Mouse (Mus musculus) embryonic facial prominence, embryonic 11.5 days (tissue): ENCODE data around the gene Oit3. TPM values are rescaled to one million over a fixed set of nuclear protein-coding genes. Genes with fewer than 3 reads are reported as not detected.
A peak's percentile ranks its signal among the peaks of the same experiment; 100 is the strongest.

Source experiments
- ATAC-seq: fragments of 200-750 bp; cut with Nextera tagmentation; replicated peaks from 2 replicates; pipeline ENCODE4 v1.8.0; 2017; ENCODE audit warnings: low read depth; ENCODE audit not compliant: insufficient number of reproducible peaks, low FRiP score, low TSS enrichment
- DNase-seq: peaks from one replicate; pipeline ENCODE4 v3.0.0-alpha.2; 2015; ENCODE audit warnings: low spot score
- H3K27ac ChIP-seq: fragments of 300-500 bp; sonication (generic); replicated peaks from 2 replicates; pipeline ENCODE4 v1.5.1; 2014; ENCODE audit warnings: mild to moderate bottlenecking, low read depth, low read length, control low read depth
- H3K27me3 ChIP-seq: fragments of 300-500 bp; sonication (generic); 2 replicates; pipeline ENCODE4 v1.6.1; 2014; ENCODE audit warnings: mild to moderate bottlenecking, low read length, moderate library complexity, mixed read lengths; ENCODE audit not compliant: control insufficient read depth, insufficient read depth
- H3K36me3 ChIP-seq: fragments of 300-500 bp; sonication (generic); replicated peaks from 2 replicates; pipeline ENCODE4 v1.6.1; 2014; ENCODE audit warnings: low read depth, mild to moderate bottlenecking, low read length, moderate library complexity, mixed read lengths; ENCODE audit not compliant: control insufficient read depth, insufficient read depth
- H3K4me1 ChIP-seq: fragments of 300-500 bp; sonication (generic); 2 replicates; pipeline ENCODE4 v1.6.1; 2014; ENCODE audit warnings: low read length, mixed read lengths; ENCODE audit not compliant: control insufficient read depth, insufficient read depth
- H3K4me2 ChIP-seq: fragments of 300-500 bp; sonication (generic); 2 replicates; pipeline ENCODE4 v1.6.1; 2014; ENCODE audit warnings: low read depth, mild to moderate bottlenecking, control low read depth, low read length, moderate library complexity
- H3K4me3 ChIP-seq: fragments of 300-500 bp; sonication (generic); 2 replicates; pipeline ENCODE4 v1.5.1; 2014; ENCODE audit warnings: low read depth, low read length, control low read depth
- H3K9ac ChIP-seq: fragments of 300-500 bp; sonication (generic); replicated peaks from 2 replicates; pipeline ENCODE4 v1.6.1; 2014; ENCODE audit warnings: mild to moderate bottlenecking, control low read depth, low read length
- H3K9me3 ChIP-seq: fragments of 300-500 bp; sonication (generic); replicated peaks from 2 replicates; pipeline ENCODE4 v1.6.1; 2016; ENCODE audit warnings: mild to moderate bottlenecking, low read length, inconsistent platforms, mixed read lengths; ENCODE audit not compliant: control insufficient read depth
- WGBS: fragments of 180-500 bp; shearing (Covaris S2); extraction: QIAGEN DNeasy Blood & Tissue Kit; methylation state at CpG from one replicate; pipeline ENCODE4 v1.1.7; 2014; 5-methylcytosine and 5-hydroxymethylcytosine counted together
- polyA plus RNA-seq: library from polyadenylated mRNA; unstranded; fragments of >200 nt; fragmentation: Nextera tagmentation; extraction: Ambion mirVana; gene quantifications from 2 replicates; pipeline ENCODE4 v1.2.1, GENCODE M21; 2014

Oit3 gene
- polyA plus RNA-seq, 1 experiment from 2014 or later = 0.49 TPM

DNA sequence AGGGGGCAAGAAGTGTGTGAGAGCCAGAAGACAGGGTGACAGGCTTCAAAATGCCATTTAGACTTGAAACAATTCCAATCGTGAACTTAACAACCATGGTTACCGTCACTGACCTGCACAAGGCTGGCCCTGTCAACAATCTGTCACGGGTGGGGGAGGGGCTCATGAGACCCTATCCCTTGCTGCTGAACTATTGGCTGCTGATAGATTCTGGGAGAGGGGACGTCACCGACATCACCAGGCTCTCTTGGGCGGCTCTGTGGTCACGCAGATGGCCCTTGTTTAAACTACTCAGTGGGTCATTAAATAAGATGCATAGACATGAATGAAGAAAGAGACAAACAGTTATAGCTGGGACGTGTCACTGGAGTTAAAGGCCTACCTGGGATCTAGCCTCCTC is 3.1 kb upstream of the Oit3 start:
- no peak overlapping the region for H3K4me2 ChIP-seq
- WGBS = 47% methylated on average over 8 of the region's 8 CpGs
- no peaks in the 10 kb centered on the region for H3K27me3 ChIP-seq
- no peak overlapping the region for H3K27ac ChIP-seq
- ATAC-seq (no peak), DNase-seq (no peak)
- no peaks in the 10 kb centered on the region for H3K9me3 ChIP-seq
- H3K9ac ChIP-seq = no peak overlapping the region
- no peaks in the 10 kb centered on the region for H3K4me1 ChIP-seq
- no peaks in the 10 kb centered on the region for H3K36me3 ChIP-seq
- no peak overlapping the region for H3K4me3 ChIP-seq

DNA sequence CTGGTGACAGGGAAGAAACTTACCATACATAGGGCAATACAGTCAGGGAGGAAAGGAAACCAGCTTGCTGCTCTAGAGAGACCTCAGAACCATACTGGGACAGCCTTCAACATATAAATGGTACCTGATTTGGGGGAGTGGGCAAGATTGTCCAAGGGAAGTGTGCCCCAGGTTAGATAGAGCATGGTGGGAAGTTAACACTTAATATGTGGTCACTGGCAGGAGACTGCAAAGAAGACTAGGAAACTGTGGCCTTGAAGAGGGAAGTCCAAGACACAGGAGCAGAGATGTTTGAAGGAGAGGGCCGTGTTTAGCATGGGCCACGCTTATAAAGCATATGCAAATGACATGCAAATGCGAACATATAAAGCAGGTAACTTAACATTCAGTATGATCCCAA is 2.5 kb upstream of the Oit3 start:
- DNase-seq = no peak

DNA sequence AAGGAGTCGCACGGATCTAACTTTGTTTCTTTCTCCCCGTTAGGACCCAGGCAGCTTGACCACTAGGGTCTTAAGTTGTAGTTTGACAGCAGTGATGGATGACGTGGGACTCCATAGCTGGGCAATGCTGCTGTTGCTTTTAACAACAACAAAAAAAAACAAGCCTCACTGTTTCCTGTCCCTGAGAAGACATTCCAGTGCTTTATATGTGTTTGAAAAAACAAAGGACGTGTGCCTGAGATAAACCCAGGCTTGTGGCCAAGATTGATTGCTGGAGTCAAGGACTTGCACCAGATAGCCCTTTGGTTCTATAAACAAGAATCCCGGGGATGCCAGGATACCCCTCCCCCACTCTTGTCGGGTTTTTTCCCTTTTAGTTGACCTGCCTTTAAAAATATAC is 1.6 kb upstream of the Oit3 start:
- no peak overlapping the region for H3K4me2 ChIP-seq
- no peaks in the 10 kb centered on the region for H3K9me3 ChIP-seq
- no peak overlapping the region for H3K27ac ChIP-seq
- no peak overlapping the region for H3K4me3 ChIP-seq
- WGBS = 41% methylated on average over 7 of the region's 7 CpGs
- no peaks in the 10 kb centered on the region for H3K36me3 ChIP-seq
- H3K9ac ChIP-seq = no peak overlapping the region
- no peak for ATAC-seq
- DNase-seq = no peak
- H3K27me3 ChIP-seq = no peaks in the 10 kb centered on the region
- H3K4me1 ChIP-seq = no peaks in the 10 kb centered on the region

More for the DNA sequence above, 2.5 kb upstream of the Oit3 start:
- no peaks in the 10 kb centered on the region for H3K27me3 ChIP-seq
- H3K36me3 ChIP-seq = no peaks in the 10 kb centered on the region
- no peak overlapping the region for H3K4me3 ChIP-seq
- H3K9ac ChIP-seq = no peak overlapping the region
- 80% methylated on average over 3 of the region's 3 CpGs for WGBS
- H3K4me2 ChIP-seq = no peak overlapping the region
- H3K9me3 ChIP-seq = no peaks in the 10 kb centered on the region
- no peak overlapping the region for H3K27ac ChIP-seq
- no peaks in the 10 kb centered on the region for H3K4me1 ChIP-seq
- ATAC-seq = no peak

DNA sequence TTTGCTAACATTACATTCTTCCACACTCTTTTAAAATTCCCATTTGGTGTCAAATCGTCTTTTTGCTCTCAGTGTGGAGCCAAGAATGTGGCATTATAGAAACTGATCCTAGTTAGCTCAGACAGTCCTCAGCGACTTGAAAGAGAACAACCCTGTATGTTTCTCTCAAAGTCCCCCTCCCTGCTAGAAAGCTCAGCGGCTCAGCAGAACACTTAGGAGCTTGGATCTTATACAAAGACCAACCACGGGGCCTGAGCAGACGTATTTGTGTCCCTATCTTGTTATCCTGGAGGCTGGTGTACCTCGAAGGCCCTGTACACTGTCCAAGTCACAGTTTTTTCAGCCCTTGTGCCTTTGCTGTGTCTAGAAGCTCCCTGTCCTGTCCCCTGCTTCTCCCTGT is 1.4 kb downstream of the Oit3 start:
- Histone ChIP-seq H3K4me1 (no peaks in the 10 kb centered on the region), H3K4me2 (no peak overlapping the region), H3K36me3 (no peaks in the 10 kb centered on the region), H3K4me3 (no peak overlapping the region), H3K9me3 (no peaks in the 10 kb centered on the region), H3K27ac (no peak overlapping the region), H3K9ac (no peak overlapping the region), H3K27me3 (no peaks in the 10 kb centered on the region)
- WGBS = 66% methylated on average over 6 of the region's 6 CpGs
- ATAC-seq (no peak), DNase-seq (no peak)

DNA sequence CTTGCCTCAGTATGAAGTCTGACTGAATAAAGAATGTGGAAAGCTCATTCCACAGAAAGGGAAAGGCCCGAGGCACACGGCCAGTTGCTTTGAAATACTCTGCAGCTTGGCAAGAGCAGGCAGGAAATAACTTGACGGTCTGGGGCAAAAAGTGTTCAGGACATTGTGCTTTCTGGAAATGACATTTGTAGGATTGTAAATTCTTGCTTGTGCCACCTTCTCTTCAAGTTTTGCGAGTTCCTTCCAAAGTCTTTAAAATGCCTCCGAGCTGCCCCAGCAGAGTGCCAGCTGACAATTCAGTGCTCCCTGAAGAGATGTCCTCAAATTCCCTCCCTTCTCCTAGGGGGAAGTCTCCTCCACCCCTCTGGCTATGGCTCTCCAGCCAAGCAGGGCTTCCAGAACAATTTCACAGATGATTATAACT is 2.1 kb downstream of the Oit3 start:
- Histone ChIP-seq H3K9me3 (no peaks in the 10 kb centered on the region), H3K9ac (no peak overlapping the region), H3K4me3 (no peak overlapping the region), H3K36me3 (no peaks in the 10 kb centered on the region), H3K27me3 (no peaks in the 10 kb centered on the region), H3K4me1 (no peaks in the 10 kb centered on the region), H3K27ac (no peak overlapping the region), H3K4me2 (no peak overlapping the region)
- DNase-seq (peak; percentile 39), ATAC-seq (no peak)
- 54% methylated on average over 5 of the region's 5 CpGs for WGBS

DNA sequence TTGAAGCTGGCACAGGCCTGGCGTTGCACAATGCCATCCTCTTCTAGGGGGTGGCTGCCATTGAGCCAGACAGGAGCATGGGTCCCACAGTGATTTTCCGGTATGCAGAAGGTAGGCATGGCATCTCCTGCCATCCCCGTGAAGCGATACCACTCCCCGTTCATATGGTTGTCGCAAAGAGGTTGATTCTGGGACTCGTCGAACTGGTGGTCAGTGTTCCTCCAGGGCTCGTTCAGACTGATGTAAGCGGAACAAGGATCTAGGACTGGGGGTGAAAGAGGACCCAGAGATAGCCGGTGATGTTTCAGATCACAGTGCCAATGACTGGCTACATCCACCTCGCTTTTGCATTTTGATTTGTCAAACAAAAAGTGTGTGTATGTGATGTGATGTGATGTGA is 2.9 kb downstream of the Oit3 start:
- Histone ChIP-seq H3K4me3 (no peak overlapping the region), H3K4me1 (no peaks in the 10 kb centered on the region), H3K4me2 (no peak overlapping the region), H3K27ac (no peak overlapping the region), H3K36me3 (no peaks in the 10 kb centered on the region), H3K9ac (no peak overlapping the region), H3K27me3 (no peaks in the 10 kb centered on the region), H3K9me3 (no peaks in the 10 kb centered on the region)
- ATAC-seq = no peak
- no peak for DNase-seq
- 93% methylated on average over 12 of the region's 12 CpGs for WGBS

DNA sequence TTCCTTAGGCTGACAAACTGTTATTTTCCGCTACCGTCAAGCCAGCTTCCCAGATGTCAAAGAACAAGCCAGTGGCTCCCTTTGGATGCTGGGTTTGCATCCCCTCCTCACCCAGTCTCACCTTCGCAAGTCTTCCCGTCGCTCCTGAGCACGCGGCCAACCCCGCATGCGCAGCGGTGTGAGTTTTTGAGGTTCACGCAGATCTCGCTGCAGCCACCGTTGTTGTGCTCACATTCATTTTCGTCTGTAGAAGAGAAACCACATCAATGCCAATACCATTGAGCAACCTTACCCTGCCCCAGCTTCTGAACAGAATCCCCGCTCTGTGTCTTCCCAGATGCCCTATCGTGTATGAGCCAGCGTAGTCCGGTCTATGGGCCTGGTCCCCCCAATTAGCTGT is 5.8 kb downstream of the Oit3 start:
- Histone ChIP-seq H3K27me3 (no peaks in the 10 kb centered on the region), H3K36me3 (no peaks in the 10 kb centered on the region), H3K4me1 (no peaks in the 10 kb centered on the region), H3K9ac (no peak overlapping the region), H3K4me2 (no peak overlapping the region), H3K27ac (no peak overlapping the region), H3K4me3 (no peak overlapping the region), H3K9me3 (no peaks in the 10 kb centered on the region)
- ATAC-seq (no peak), DNase-seq (no peak)
- 95% methylated on average over 18 of the region's 18 CpGs for WGBS

DNA sequence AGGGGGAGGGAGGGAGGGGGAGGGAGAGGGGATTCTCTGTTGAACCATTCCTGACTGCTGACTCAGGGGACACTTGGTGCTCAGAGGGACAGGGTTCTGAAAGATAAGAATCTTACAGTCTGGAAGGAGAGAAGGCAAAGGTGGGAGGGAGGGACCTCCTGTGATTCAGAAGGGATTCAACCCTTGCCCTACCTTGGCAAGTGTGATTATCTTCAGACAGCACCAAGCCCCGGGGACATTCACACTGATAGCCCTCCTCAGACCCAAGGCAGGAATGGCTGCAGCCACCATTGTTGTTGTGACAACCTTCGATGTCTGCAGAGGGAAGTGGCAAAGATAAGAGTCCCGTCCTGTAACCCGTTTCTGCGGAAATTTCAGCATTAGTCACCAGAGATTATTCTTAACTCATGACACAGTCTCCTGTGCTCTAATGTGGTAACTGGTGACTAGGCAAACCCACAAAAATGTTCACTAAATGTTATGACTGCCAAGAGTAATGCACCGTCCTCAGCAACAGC is 10.8 kb downstream of the Oit3 start:
- Histone ChIP-seq H3K9ac (no peak overlapping the region), H3K27ac (no peak overlapping the region), H3K4me1 (no peaks in the 10 kb centered on the region), H3K4me2 (no peak overlapping the region), H3K27me3 (no peaks in the 10 kb centered on the region), H3K36me3 (no peaks in the 10 kb centered on the region), H3K9me3 (no peaks in the 10 kb centered on the region), H3K4me3 (no peak overlapping the region)
- ATAC-seq (no peak), DNase-seq (no peak)
- 62% methylated on average over 6 of the region's 6 CpGs for WGBS
